Mouse (Mus musculus): ENCODE measurements around the gene Radil.

DNA sequence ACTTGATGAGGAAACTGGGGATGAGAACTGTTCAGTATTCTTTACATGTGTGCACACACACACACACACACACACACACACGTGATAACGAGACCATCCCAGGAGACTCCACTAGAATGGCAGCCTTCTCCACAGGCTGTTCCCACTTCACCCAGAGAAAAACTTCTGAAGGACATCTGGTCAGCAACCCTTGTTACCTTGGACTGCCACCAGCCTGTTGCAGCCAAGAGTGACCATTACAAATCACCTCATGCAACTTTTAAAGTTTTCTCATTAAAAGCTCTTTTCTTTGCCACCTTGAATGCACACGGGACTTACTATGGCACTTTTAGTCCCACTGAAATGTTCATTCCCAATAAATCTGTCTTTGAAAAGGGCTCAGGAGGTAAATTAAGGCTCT, 13.6 kb downstream of the Radil start:
- TF ChIP-seq CTCF (IDR thresholded peaks at IDR 0.05; ENCODE audit: low read depth, low read length), result no peak
- TF ChIP-seq EP300 (IDR thresholded peaks at IDR 0.05; ENCODE audit: insufficient read depth, low read depth, low read length), result no peak
- TF ChIP-seq POLR2A (IDR thresholded peaks at IDR 0.05; ENCODE audit: insufficient read depth, low read length), result no peak
